Mouse (Mus musculus) brain, embryonic 18.5 days (tissue): ENCODE data around the gene Abcg5.

Source experiments
- DNase-seq: peaks from one replicate; pipeline ENCODE4 v3.0.0-alpha.2; 2012; ENCODE audit warnings: low read depth, low spot score

Gene Abcg5

DNA sequence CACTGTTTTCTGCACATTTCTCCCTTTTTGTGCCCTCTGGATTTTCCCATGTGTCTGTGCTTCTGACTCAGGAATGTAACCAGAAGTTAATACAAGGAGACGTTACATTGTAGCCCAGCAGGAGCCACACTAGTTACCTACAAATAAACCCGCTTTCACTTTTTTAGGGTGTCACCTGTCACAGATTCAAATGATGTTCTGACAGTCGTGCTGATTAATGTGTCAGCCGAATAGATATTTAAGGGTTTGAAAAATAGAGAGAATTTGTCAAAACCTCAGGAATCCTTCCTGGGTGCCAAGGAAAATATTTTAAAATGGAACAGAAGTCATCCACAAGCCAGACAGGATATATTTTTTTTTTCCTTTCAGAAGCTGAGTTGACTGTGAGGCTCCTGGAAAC lies 2.5 kb upstream of the Abcg5 start:
- DNase-seq, result no peak

DNA sequence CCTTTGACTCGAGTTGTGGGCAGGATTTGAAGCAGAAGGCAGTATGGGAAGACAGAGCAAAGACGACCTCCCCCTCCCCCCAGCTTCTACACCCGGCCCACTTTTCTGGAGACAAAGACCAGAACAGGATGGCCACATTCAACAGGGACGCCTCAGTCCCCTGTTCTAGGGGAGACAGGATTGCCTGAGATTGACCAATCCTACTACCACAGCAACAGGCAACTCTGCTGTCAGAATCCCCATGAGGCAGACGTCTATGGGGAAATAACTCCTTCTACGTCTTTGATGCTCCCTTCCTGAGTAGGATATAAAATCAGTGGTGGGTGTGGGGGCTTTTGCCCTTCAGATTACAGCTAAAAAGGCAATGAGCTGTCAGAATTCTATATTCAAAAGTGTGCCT lies 1.5 kb upstream of the Abcg5 start:
- DNase-seq, result no peak

DNA sequence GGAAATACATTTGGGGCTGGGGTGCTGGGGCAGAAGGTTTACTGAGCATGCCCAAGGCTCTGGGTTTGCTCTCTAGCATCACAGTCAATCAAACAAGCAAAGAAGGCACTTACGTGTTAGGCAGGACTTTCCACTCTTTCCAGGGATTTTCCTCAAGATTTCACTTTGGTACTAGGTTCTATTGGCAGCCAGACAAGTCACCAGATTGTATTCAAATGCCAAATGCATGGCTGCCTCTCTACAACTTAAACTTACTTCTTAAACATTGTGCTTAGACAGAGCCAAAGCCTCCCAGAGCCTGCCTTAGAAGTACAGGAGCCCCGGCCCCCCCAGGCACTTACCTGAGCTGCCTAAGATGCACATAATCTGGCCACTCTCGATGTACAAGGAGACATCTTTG lies 1.1 kb downstream of the Abcg5 start:
- no peak for DNase-seq

DNA sequence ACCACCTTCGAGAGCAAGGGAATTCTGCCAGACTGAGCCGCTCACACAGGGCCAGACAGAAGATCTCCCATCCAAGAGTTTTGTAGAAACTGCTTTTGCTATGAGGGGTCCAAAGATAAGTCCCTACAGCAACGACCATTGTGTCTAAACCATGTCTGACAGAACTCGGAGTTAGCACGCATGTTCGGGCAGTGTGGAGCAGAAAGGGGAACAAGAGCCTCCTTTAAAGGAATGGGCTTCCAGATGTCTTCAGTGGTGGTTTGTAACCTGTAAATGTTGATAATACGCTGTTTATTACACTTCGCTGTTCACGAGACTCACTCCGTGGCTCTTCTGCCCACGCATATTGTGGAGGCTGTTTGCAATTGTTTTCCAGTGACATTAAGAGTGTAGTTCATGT lies 5.2 kb downstream of the Abcg5 start:
- no peak for DNase-seq

DNA sequence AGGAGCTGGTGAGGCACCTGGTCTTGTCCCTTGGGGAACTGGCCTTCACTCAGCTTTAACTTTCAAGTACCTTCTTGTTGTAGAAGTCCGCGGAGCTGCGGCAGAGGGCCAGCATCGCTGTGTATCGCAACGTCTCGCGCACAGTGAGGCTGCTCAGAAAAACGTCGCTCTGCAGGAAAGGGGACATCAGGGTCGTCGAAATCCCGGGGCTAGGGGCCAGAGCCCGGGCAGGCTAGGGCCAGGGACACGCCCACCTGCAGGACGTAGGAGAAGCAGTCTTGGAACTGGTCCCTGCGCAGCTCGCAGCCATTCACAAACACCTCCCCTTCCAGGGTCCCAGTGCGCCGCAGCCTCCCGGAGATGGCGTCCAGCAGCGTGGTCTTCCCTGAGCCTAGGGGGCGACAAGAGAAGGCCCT lies 6.9 kb downstream of the Abcg5 start, which contains the start of gene Abcg8:
Gene Abcg8, plus strand, starts transcription at position 352 of the 416 bp plus-strand sequence.
- no peak for DNase-seq

DNA sequence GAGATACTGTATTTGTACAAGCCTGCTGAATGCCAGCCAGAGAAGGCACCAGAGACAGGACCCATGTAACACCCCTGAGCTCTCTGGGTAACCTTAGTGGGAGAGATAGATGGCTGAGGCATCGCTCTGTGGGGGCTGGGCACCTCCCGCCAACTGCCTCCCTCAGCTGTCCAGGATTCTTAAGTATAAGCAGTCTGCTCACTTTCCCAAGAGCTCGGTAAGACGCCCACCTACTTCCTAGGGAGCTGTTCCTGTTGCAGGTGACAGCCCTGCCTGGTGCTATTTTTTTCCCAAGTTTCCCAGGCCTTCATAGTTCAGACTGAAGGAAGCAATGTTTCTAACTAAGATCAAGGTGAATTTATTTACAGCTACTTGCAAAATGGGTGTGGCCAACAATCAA lies 7.6 kb downstream of the Abcg5 start:
- no peak for DNase-seq

DNA sequence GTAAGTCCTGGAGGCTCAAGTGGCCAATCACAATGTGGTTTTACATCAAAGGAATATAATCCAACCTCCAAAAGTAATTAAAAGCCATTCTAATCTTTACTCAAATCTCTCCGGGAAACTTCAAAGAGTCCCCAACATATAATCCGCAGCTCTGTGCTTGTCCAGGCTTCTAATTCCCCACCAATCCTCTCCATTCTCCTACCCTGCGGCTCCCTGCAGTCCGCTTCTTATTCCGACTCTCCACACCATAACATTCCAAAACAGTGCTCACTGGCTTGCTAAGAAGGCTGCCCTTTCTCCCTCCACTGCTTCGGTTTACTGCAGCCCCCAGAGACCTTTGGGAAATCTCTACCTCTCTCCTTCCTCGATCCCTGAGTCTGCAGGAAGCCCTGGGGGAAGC lies 8.8 kb downstream of the Abcg5 start:
- DNase-seq, result no peak

DNA sequence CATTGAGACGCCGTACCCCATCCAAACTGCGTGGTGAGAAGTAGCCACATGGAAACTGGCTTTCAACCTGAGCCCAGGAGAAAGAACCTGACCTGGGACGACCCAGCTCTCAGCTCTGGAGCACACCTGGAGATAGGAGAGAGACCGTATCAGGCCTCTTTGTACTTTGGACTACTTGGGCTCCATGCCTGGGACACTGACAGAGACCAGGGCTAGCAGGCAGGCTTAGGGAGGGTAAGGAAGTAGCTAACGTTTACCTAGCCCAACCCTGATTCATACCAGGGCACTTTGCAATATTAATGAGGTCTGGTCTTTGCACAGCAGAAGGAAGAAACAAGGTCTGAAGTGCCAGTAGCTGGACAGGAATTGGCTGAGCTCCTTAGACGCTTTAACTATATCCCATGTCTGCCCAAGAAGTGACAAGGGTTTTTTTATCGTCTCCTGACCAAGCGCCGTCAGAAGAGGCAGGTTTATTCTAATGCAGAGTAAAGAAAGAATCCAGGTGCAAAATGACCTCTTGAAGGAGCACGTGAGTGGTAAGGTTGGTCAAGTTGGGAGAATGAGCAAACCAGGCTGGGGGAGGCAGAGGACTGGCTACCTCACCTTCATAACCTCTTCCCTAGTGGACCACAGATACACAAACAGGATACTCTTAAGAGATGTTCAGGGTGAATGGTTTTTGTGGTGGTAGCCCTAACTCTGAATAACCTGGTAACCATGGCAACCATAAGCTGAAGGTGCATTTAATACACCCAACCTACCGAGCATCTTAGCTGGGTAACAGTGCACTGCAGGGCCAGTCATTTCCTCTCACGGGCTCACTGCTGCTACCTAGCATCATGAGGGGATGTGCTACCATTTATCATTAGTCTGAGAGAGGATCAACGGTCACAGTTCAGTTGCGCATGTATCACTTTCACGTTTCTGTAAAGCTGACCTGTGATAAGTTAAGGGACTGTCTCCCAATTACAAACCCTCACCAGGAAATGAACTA lies 10.1 kb downstream of the Abcg5 start:
- DNase-seq, result no peak

DNA sequence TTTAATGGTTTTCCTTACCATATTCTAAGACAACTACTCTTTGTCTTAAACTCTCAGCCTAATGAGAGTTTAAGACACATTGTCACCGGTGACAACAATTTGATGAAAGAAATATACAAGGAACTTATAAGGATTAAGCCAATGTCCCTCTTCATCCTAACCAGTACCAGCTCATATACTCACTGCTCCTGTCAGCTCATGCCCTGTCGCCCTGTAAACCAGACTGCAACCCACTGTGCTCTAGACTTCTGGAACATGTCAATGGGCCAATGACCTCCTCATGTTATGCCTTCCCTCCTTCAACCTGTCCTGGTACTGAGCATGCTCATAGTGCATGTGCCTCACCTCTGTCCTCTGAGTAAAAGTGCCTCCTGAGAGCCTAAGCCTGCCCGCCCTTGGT lies 15.0 kb downstream of the Abcg5 start:
- no peak for DNase-seq

DNA sequence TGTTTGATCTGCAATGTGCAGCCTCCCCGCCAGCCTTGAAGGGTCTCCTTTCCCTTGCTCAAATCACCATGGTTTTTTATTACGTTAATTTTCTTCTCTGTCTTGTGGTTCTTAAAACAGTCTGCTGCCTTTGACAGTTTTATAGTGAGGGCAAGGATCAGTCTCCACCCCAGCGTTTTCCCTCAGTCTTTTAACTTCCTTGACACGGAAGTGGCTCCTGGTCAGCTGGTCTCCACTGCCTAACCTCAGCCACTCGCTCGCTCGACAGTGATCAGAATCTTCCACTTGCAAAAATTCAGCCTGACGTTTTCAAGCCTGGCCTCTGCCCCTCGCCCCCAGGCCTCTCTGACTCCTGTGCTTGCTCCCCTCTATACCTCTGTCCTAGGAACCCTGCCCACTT lies 17.1 kb downstream of the Abcg5 start:
- no peak for DNase-seq

DNA sequence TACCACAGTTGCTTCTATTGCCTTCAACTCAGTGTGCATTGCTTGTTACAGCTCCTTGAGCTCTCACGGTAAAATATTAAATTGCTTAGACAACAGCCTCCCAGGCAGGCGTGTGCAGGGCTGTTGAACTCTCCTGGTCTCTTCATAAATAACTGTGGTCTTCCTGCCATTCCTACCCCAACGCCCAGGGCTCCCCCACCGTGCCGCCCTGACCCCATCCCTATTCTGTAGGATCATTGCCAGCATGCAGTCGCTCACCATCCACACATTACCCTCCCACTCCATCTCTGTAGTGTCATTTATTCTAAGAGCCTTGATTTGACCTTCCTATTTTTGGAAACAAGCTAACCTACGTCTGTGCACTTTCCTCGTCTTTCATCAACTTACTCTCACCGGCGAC lies 17.8 kb downstream of the Abcg5 start:
- DNase-seq, result no peak

DNA sequence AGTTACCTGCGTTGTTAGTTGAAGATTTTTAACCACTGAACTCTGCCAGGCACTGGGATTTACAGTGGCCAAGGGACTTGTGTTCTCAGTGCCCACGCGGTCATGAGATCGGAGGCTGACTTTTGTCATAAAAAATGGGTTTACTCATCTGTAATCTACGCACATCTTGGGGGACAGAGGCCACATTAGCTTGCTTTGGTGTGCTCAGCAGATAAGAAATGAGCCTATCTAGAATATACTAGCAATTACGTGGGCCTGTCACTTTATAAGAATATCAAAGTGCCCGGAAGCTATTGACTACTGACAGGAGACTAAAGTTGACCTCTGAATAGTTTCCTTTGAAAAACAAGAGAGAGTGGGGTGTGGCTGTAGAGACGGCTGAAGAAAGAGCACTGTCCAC lies 23.9 kb downstream of the Abcg5 start:
- DNase-seq, result no peak

DNA sequence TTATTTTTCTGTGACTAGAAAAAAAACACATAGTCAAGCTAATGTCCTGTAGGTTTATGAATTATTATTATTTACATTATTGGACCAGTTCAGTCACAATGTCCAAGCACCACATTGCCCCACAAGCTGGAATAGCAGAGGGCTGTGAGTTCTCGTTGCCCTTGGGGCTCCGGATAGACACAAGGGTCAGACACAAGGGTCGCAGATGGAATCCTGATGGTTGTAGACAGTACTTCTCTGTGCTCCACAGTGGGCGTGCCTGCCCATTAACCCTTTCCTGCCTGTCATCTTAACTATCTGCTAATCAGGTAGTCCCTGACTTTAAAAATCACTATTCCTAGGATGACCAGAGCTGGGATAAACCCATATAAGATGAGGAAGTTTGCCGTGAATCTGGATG lies 24.6 kb downstream of the Abcg5 start:
- no peak for DNase-seq

DNA sequence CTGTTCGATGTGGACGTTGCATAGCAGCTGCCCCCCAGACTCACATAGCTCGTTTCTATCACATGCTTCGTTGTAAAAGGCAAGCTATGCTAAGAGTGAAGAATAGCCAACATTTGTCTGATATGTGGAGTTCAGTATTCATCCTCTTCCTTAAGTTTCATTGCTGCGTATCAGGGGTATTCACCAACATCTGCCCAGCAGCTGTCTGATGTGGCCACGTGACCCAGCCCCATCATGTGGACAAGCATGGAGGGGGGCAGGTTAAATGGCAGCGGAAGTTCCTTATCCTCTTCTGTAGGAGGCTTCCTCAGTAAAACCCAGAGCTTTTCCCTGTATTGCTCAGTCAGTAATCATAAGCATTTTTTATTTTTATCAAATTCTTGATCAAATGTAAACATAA lies 25.0 kb downstream of the Abcg5 start:
- DNase-seq, result no peak

DNA sequence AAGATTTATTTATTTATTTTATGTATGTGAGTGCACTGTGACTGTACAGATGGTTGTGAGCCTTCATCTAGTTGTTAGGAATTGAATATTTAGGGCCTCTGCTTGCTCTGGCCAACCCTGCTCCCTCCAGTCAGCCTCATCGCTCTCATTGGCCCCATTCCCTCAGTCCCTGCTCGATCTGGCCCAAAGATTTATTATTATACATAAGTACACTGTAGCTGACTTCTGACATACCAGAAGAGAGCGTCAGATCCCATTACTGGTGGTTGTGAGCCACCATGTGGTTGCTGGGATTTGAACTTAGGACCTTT lies 25.4 kb downstream of the Abcg5 start:
- DNase-seq, result no peak

DNA sequence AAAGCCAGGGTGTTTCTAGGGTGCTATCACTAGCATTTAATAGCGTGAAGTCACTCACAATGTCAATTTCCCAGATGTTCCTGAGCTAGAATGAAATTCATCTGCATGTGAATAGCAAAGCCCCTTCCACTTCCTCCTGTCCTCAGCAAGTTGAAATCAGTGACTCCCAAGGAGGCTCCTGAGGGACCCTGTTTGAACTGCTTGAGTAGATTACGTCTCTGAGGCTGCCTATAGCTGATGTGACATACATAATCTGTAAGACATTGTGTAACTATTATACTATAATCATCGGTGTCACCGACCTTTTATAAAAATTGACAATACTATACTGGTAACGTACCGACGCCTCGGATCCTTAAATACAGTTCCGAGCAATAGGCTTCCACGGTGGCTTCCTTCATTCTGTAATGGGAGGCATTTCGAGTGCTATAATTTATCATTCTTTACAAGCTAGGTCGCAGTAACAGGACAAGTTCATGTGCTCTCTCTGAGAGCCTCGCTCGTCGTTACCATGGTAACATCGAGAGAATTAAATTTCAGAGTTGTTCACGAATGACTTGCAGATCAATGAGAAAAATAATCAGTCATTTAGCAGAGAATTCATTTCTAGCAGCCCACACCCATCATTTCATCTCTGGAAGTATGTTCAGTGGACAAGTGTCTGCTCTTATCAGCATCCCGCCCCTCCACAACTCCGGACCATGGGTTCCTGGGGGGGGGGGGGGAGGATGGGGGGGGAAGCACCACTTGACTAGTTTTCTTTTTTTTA lies 26.0 kb downstream of the Abcg5 start:
- DNase-seq, result peak; percentile 49

DNA sequence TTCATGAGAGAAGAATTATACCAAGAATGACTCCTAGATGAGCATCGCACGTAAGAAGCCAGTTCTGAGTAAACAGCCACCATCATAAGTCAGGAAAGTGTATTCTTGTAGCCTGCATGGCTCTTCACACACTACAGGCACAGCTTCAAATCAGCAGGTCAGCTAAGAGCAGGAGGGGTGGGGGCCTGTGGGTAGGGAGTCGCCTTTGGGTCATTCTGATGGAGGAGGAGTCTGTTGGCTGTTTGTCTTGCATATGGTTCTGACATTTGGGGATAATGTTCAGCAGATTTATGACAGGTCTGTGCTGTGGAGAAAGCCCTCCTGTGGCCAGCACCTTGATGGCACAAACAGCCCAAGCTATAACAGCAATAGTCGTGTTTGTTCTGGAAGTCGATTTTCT lies 26.6 kb downstream of the Abcg5 start:
- DNase-seq, result no peak

DNA sequence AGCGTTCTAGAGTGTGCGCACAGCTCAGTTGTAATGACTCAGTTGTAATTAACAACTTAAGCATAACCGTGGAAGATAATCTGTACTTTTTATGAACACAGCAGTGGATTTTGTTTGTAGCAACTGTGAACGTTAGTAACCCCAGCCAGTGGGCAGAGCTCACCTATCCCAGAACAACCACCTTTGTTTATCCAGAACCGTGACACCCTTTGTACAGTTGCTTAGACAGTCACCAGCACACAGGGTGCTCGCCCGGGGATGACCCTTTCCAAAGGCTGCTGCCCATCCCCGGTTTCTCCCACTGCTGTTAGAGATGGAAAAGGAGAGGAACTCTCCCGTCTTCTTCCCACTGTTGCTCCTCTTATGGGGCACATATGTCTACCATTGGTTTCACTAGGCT lies 29.3 kb downstream of the Abcg5 start:
- DNase-seq, result no peak

DNA sequence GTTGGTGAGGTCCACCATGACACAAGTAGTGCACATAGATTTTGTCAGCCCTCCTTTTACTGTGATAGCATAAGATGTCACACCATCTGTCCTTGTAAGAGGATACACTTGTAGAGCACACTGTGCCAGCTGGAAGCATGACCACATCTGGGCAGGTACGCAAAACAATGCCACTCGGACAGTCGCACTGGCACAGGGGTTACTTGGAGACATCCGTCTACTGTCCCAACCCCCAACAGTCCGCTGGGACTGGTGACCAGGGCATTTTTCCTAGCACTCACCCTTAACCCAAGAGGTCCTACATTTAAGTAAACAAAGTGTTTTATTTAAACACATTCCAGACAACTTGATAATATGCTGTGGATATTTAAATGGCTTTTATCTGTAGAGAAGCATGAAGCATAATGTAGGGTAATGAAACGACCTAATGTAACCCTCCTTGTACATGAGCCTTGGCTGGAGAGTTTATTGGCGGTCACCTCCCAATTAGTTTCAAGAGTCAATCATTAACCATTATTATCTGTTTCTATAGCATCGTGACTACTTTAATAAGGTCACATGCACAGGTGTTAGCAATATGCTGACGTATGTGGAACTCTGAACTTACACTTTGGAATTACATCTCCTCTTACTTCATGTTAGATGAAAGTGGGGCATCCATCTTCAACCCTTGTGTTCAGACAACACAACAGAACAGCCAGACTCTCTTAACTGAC lies 32.4 kb downstream of the Abcg5 start:
- no peak for DNase-seq

DNA sequence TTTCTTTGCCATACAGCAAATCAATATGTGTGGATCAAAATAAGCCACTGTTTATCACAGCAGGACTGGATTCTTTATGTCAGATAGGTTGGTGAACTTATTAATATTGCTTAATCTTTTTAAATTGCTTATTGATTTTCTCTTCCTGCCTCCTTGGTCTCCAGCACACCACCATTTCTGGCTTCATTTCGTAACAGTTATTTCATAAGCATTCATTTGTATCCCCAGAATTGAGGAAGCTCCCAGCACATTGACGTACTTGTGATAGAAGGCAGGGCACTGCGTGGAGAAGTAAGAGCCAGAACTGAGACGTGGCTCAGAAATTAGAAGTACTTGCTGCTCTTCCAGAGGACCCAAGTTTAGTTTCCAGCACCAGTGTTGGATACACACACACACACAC lies 35.2 kb downstream of the Abcg5 start:
- no peak for DNase-seq

DNA sequence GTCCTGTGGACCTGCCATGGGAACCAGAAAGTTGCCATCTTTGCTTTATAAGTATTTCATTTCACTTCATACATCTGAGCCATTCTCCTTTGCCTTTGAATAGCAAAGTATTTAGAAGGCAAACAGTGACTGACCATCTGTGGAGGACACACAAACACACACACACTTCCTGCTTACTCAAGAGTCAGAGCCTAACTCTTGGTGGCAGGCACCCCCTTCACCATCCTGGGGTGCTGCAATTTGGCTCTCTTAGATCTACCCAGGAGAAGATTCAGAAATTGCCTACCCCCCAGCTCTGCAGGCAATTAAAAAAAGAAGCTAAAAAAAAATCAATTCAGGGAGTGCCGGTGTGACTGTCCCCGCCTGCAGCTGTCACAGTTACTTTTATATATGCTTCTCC lies 36.3 kb downstream of the Abcg5 start:
- no peak for DNase-seq

DNA sequence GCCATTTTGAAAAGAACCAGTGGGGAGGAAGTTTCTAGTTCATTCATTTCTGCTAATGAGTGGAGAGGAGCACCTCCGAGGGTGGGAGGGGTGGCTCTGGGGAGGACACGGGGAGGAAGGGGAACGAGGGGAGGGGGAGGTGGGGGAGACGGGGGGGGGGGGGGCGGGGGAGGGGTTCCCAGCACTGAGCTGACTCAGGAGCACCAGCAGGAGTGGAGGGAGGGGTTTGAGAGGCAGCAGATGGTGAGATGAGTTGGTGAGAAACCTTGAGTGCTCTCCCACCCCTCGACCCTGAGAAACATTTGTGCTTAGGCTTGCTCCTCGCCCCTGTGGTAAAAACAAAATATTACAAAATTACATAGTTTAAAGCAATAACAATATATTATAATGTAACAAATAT lies 36.9 kb downstream of the Abcg5 start:
- DNase-seq, result no peak
